Mouse (Mus musculus) bone marrow, adult 2 months (tissue): ENCODE results near the gene Jsrp1.

Source experiments
- CTCF ChIP-seq: fragments of 200-500 bp; IDR thresholded peaks from 2 replicates; pipeline ENCODE4 v1.5.1; 2011; ENCODE audit warnings: low read length, control low read depth; ENCODE audit not compliant: control insufficient read depth, insufficient read depth
- POLR2A ChIP-seq: fragments of 200-500 bp; IDR thresholded peaks from 2 replicates; pipeline ENCODE4 v1.6.1; 2011; ENCODE audit warnings: low read depth, mild to moderate bottlenecking, control low read depth, low read length, borderline replicate concordance; ENCODE audit not compliant: control insufficient read depth

DNA sequence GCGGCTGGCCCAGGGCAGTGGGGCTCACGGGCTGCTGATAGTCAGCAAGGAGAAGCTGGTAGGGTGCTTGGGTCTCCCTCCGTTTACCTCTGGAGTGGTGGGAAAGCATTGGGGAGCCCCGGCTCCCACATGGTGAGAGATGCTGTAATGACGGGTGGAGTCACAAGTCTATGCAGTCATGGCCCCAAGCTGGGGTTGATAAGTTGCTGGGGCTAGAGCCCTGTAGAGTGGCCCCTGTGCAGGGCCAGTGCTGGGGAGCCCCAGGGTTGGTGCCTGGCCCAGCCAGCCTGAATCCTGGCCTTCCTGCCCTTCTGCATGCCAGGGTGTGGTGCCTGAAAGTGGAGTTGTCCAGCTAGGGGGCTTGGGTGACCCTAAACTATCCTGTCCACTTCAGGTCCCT lies 49.0 kb upstream of the Jsrp1 start:
- TF ChIP-seq CTCF, result no peak
- no peak for TF ChIP-seq POLR2A
